Mouse (Mus musculus) induced T-regulatory cell, adult 2 months (primary cell): ENCODE measurements around the gene Crip3.

Experiments
- DNase-seq: peaks from one replicate; pipeline ENCODE4 v3.0.0-alpha.2; 2012; ENCODE audit warnings: low read depth

The Crip3 gene

DNA sequence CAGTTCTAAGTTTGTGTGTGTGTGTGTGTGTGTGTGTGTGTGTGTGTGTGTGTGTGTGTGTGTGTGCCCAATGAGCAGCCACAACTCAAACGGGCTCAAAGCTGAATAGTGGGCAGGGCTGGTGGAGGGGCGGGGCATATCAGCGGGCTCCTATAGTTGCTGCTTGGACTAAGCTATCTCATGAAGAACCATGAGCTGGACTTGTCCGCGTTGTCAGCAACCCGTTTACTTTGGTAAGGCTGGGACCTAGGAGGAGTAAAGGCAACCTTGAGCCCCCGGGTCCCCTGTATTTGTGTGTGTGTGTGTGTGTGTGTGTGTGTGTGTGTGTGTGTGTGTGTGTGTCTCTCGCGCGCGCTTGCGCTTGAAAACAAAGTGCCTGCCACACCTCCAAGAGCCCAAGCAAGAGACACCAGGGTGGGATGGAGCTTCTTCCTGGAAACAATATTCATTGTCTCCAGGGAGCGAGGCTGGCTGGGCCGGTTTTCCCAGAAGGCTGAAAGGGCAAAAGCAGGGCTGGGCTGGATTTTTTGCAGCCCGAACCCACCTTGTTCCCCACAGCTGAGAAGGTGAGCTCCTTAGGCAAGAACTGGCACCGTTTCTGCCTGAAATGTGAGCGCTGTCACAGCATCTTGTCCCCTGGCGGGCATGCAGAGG is at the start of gene Crip3:
TSS of gene Crip3 (plus strand) at position 166 of the 654 bp plus-strand sequence.
- DNase-seq, result no peak

DNA sequence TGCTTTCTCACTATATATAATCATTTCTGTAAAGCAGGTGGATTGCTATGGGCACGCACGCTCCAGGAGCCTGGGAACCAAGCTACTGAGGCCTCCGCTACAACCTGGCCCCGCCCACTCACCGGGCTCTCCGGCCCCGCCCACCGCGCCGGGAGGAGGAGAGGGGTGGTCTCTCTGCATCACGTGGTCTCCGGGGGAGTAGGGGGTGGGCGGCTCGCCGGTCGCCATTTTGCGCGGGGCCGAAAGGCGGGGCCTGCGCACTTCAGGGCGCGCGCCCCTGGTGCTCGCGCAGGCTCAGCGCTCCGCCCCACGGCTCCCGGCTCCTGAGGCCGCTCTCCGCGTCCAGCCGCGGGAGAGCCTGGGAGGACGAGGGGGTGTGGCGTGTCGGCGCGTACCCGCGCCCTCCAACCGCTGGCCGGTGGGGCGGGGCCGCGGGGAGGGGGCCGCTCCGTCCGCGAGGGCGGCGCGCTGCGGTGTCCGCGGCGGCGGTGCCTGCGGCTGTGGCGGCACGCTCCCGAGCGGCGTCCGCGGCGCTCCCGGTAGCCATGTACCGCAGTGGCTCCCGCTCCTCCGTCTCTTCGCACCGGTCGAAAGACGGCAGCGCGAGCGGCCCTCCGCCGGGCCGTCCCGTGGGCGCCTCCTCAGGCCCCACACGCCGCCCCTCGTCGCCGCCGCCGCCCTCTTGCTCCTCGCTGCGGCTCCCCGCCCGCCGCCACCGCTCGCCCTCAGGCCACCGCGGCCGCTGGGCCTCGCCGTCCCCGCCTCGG is 45.2 kb upstream of the Crip3 start, which contains the start of gene Zfp318:
TSS of gene Zfp318 (plus strand) at position 438 of the 767 bp plus-strand sequence.
- DNase-seq, result peak; percentile 95

DNA sequence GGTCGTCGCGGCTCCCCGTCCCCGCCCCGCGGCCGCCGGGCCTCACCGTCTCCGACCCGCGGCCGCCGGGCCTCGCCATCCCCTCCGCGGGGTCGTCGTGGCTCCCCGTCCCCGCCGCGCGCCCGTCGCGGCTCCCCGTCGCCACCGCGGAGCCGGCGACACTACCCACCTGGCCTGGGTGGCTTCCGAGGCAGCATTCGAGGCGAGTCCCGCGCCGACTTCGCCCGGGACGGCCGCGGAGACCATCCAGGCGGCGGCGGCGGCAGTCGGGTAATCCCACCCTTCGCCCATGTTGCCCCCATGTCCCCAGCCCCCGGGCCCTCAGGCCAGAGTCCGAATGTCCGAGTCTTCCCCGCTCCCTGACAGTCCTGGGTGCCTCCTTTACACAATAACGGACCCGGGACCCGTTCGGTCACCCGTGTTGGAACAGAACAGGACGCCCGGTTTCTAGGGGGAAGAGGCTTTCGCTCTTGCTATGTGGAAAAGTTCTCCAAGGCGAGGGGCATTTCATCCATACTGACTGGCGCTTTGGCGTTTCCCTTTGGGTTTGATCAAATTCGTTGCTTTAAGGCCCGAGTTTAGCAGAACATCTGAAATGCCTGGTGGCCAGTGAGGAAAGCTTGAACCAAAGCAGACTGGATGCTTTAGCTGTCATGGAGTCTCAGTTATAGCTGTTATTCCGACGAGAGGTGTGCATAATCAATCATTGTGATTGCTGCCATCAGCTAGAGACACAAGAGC is 44.5 kb upstream of the Crip3 start:
- DNase-seq, result peak; percentile 50

DNA sequence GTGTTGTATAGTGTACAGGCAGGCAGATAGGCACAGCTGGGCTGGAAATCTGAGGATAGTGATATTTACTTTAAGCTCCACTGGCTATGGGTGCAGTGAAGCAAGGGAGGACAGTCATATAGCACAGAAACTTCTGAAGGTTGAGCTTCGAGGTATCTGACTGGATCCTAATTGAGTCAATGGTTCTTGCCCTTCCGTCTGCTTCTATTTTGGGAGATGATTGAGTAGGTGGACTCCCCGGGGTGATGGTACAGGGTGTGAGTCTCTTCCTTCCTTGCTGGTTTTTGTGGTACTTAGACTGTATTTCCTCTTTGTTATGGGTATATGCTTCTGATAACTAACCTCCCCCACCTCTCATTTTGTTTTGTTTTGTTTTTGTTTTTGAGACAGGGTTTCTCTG is 40.5 kb upstream of the Crip3 start:
- DNase-seq, result peak; percentile 70

DNA sequence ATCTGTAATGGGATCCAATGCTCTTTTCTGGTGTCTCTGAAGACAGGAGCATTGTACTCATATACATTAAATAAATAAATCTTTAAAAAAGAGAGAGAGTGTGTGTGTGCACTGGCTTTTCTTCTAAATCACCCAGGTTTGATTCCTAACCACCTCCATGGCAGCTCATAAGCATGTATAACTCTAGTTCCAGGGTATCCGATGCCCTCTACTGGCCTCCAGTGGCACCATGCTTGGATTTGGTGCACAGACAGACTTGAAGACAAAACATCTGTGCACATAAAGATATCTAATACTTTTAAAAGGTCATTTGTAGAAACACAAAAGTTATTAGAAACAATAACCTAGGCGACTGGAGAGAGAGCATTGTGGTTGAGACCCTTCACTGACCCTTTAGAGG is 35.7 kb upstream of the Crip3 start:
- DNase-seq, result peak; percentile 72

DNA sequence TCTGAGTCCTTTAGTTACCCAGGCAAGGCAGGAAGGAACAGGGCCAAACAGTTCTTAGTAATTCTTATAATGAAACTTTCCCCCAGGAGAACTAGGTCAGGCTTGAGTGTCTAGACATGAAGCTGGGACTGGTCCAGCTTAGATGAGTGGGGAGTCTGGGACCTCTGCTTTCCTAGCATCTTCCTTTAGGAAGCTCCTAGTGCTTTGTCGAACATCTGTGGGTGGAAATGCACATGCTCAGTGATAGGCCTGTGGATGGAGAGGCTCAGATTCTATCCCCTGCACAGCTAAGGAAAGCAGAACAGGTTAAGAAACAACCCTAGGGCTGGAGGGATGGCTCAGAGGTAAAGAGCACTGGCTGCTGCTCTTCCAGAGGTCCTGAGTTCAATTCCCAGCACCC is 34.1 kb upstream of the Crip3 start:
- DNase-seq, result no peak

DNA sequence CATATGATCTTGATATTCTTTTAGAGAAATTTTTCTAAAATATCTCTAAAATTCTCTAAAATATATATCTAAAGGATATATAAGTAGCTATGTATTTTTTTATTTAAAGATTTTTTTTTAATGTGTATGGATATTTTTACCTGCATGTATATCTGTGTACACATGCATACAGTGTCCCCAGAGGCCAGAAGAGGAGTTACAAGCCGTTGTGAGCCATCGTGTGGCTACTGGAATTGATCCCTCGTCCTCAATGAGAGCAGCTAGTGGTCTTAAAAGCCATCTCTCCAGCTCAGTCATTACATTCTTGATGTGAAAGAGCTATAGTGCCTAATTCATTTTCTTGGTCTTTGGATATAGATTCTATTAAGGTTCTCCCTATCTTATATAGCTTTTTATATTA is 20.2 kb upstream of the Crip3 start:
- DNase-seq, result peak; percentile 27

DNA sequence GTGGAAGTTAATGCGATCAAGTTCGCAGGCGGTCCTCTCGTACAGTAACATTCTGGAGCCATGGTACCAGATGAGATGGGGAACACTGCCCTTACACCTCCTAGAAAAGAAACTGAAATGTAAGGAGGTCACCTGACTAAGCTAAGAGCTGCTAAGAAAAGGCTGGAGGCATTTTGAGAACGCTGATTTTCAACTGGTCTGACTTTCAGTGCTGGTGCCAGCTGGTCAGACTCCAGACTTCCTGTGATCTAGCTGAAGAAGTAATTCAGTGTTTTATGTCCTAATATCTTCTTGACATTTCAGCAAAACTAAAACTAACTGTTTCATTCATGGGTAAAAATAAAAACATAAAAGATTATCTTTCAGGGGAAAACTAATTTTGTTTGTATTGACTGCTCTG is 10.1 kb upstream of the Crip3 start:
- no peak for DNase-seq

DNA sequence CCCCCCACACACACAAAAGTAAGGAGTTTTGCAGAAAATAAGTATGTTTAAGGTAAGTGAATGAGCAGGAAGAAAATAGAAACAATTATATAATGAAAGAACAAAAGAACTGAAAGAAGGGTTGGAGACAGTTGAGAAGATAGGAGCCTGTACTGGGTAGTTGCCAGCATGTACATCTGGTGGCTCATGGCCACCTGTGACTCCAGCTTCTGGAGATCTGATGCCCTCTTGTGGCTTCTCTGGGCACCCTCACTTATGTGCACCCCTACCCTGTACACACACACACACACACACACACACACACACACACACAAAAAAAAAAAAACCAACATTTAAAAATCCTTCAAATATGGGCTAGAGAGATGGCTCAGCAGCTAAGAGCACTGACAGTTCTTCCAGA is 9.0 kb upstream of the Crip3 start:
- DNase-seq, result no peak

DNA sequence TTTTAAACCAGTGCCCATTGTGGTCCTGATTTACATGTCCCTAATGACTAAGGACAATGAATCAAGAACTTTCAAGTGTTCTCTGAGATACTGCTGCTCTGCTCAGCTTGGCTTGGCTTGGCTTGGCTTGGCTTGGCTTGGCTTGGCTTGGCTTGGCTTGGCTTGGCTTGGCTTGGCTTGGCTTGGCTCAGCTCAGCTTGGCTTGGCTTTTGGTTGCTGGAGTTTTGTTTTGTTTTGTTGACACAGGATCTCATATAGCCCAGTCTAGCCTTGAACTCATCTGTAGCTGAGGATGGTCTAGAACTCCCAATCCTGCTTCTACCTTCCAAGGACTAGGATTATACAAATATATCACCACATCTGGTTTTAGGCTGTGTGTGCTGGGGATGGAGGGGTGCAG is 2.2 kb upstream of the Crip3 start:
- DNase-seq, result no peak

DNA sequence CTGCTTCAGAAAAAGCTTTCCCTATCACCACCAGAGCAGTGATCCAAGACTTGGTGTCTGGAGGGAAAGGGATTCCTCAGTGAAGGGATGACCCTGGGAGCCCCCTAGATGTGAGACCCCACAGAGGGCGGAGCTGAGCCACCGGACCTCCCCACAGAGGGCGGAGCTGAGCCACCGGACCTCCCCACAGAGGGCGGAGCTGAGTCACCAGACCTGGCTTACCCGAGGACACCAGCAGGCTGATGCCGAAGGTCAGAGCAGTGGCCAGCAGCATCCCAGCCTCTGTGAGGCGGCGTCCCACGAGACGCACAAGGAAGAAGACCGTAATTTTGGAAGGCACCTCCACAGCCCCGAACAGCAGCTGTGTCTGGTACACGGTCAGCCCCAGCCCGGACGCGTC is 4.9 kb downstream of the Crip3 start:
- DNase-seq, result no peak

DNA sequence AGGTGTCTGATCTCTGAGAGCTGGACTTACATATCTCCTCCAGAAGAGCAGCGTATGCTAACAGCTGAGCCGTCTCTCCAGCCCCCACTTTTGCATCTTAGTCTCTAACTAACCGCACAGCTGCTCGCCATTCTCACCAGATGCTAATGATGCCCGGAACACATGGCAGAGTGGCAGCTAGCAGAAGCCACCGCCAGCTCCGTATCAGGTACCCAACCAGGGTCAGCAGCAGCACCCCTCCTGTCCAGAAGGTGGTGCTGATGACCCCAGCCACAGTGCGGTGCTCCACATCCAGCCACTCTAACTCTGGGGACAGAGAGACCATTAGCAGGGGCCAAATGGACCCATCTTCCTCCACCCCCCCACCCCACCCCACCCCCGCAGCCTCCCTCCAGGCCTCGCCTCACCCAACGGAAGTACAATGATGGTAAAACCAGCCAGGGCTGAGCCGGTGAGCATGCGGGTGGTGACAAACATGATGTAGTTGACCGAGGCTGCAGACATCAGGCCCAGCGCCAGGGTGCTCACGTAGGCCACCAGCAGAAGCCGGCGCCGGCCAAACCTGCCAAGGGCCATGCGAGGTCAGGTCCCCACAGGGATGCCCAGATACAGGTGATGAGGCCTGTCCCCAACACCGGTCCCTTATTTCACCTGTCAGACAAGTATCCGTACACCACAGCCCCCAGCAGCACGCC is 8.1 kb downstream of the Crip3 start:
- DNase-seq, result peak; percentile 32

DNA sequence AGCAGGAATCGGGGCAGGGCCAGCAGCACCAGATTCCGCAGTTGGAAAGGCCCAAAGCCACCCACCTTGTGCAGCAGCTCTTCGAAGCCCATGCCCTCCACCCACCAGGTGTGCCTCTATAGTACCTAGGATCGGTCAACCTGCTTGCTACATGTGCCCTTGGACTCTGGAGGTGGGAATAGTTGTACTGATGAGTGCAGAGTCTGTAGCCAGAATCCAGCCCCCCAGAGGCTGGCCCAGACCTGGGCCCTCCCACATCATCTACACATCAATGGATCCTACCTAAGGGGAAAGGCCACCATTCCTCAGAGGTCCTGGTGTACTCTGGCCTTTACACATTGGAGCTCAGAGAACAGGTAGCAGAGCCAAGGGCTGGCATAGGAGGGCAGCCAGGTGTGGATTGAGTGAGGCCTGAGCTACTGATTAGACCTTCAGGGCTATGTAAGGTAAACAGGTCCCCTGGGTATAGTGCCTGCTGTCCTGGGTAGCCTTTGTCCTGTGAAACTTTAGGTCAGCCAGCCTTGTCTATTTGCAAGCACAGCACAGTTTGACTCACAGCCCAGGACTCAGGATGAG is 9.7 kb downstream of the Crip3 start, which contains the start of gene Slc22a7:
TSS of gene Slc22a7 (minus strand) at position 160 of the 576 bp plus-strand sequence.
- DNase-seq, result no peak

DNA sequence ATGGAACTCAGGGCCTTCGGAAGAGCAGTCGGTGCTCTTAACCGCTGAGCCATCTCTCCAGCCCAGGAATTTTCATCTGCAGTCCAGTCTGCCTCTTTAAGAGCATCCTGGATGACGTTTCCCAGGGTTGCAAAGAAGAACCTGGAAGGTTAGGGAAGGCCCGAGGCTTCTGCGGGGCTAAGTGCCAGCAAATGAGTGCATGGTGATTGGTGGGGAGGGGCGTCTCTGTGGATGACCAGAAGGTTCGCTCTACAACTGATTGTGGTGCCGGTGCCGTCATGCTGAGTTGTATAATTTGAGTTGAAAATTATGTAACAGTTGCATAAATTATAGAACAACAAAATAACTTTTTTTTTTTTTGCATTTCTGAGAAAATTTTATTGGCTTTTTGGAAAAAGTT is 10.4 kb downstream of the Crip3 start:
- DNase-seq, result no peak

DNA sequence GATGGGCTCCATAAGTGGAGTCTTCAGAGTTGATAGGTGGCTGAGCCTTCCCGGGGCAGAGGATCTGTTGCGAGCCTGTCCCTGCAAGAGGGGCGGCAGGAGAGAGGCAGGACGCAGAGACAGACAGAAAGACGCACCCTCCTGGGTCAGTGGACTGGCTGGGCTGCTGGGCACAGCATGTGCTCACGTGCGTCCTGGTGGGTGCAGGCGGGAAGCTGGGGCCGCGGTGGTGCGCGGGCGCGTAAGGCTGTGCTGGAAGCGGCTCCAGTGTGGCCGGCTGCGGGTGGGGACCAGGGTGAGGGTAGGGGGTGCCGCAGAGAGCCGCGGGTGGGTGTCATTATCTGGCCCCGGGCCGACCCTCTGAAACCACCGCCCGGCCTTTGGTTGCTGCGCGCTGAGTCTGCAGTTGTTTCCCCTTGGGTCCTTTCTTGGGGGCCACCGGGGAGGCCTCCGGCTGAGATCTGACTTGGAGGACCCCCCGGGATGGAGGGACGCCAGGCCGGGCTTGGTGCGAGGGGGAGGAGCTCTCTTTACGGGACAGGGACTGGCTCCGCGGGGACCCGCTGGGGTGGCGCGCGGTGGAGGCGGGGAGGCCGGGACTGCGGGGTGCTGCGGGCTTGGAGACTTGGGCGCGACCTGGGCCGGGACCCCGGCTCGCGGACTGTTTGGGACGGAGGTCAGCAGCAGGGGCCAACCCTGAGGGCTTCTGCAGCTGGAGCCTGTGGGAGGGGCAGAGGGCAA is 16.3 kb downstream of the Crip3 start:
- no peak for DNase-seq

DNA sequence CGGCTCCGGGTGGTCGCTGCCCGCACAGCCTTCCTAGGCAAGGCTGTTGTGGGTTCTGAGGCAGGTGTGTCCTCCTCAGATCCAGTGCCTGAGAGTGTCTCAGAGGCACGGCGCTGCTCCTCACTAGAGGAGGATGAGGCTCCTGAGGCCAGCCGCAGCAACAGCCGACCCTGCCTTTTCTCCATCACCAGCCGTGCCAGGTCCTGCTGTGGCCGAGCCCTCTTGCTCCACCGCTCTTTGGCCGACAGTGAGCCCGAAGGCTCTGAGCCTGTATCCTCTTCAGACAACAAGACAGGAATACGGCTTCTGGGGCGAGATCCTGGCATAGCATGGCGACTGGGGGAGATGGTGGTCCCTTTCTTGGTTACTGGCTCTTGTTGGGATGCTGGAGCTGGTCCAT is 17.5 kb downstream of the Crip3 start:
- DNase-seq, result no peak

DNA sequence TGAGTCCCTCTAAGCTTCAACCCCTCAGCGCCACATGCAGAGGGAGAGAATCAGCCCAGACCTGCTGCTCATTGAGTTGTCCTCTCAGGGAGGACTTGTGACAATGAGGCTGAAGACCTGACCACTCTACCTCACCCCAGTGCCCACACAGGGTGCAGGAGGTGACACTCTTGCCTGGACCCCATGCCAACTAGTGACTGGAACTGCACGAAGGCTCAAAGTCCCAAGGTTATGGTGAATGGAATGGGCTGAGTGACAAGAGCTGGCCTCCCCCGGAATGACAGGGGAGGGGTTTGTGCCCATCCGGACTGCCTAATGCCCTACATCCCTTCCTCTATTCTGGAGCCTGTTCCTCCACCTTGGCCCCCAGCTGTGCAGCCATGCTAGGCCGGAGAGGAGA is 24.0 kb downstream of the Crip3 start:
- no peak for DNase-seq

DNA sequence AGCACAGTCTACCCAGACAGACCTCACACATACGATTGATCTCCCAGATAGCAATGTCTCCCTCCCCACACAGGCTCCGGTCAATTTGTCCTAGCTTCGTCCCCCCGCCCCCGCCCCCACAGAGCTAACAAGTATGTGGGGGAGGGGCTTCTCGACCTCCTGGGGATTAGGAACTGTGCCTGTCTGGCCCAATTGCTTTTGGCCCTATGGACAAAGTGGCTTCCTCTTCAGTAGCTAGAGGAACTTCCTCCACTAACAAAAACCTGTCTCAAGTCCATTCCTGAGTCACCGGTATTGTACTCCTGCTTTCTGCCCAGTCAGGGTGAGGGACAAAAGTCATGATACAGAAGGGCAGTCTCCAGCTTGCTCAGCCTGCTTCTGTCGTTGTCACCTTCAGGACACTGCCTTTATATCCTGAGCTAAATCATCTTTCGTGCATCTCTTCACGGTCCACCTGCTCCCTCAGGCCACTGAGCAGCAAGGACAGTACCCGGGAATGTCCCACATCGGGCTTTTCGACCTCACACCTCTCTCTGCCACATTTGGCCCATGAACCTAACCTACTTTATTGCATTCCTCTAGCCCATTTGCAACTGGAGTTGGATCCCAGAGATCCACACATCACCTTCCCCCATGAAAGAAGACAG is 24.7 kb downstream of the Crip3 start:
- no peak for DNase-seq

DNA sequence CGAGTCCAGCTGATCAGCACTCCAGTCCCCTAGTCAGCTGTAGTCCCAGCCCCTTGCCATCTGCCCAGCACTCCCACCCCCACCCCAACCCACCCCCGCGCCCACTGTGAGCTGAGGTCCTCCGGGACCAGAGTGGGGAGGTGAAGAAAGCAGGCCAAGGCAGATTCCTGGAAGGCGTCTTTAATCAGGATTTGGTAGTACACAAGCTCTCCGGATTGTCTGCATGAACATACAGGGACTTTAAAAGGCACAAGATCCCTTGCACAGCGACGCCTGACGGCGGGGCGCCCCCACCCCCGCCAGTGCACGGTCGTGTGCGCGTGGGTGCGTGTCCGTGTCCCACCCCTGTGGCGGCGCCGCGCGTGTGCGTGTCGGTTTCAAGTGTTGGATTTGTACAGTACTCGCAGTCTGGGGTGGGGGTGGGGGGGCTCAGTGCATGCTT is 25.3 kb downstream of the Crip3 start:
- no peak for DNase-seq

DNA sequence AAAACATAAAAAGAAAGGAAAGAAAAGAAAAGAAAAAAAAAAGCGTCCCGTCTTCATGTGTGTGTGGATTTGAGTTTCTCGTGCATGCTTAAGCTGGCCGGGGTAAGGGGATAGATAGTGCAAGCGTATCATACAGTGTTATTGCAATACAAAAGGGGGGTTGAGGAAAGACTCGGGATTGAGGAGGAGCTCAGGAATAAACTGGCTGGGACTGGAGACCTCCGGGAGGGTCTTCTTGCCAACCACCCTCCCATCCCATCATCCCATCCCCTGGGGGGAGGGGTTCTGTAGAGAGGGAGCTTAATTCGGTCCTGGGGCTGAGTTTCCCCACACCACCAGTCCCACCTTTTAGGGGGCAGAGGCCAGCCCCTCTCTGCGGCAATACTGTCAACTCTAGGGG is 25.8 kb downstream of the Crip3 start:
- no peak for DNase-seq
